Mouse (Mus musculus) gastrocnemius, postnatal 10 days (tissue): ENCODE measurements at regions not wholly inside any gene's neighbourhood (a gene's known extent, or its start where the extent isn't known, plus 50 kb on each side); places are given as distances from the start of the nearest gene placed in this dataset.

Experiments
- DNase-seq: peaks from one replicate; pipeline ENCODE4 v3.0.0; 2021; ENCODE audit warnings: mixed read lengths

GRCm38 (mm10) chr2:68799993-68800740 lies 61.1 kb upstream of the Cers6 start:
- no peak for DNase-seq

- no peak for DNase-seq
These were observed 57.1 kb upstream of the Cers6 start for GRCm38 (mm10) chr2:68804117-68804516.

- DNase-seq, result peak; percentile 54
These were observed 55.4 kb upstream of the Cers6 start for GRCm38 (mm10) chr2:68805866-68806265.

- no peak for DNase-seq
These were observed 54.8 kb upstream of the Cers6 start for GRCm38 (mm10) chr2:68806311-68806895.
